ENCODE assay signal across 17 mouse cellular contexts in the genomic region with DNA sequence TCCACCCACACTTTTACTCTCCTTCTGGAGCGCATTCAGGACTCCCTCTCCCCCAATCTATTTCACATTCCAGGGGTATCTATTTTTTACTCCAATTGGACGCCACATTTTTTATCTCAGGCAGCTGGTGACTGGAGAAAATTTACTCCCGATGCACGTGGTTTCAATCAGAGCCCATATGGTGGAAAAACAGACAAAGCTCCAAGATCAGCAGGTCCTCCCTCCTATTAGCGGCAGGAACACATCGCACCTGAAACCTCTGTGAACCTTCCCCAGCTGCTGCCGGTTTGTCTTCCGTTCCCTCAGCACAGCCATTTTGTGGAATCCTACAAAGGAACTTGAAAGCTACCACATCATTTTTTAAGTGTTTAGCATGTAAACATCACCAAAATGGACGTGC.
DNase-seq lines count a peak whose midpoint lies in the region; ATAC-seq and TF ChIP-seq lines count a peak whose summit lies in the region.
"Had no signal": no experiment of that assay in that cellular context is flagged by ENCODE, and none has a peak within 500 bp of the region (broad histone marks: within the 10 kb centered on the region; RNA-seq: fewer than 3 reads in every experiment).

No protein-coding gene starts in this region.

- no peaks in the 10 kb centered on the region for H3K36me3 ChIP-seq in hindbrain, embryonic 13.5 days
- H3K36me3 ChIP-seq in hindbrain, embryonic 10.5 days, result no peaks in the 10 kb centered on the region
- H3K36me3 ChIP-seq in limb, embryonic 14.5 days (ENCODE audit: control insufficient read depth, insufficient read depth, low read length), result no peaks in the 10 kb centered on the region
- H3K36me3 ChIP-seq in heart, embryonic 12.5 days, result no peaks in the 10 kb centered on the region
- H3K36me3 ChIP-seq: midbrain, embryonic 12.5 days had no signal

- H3K27ac ChIP-seq in hindbrain, embryonic 13.5 days, result peak overlapping the region; percentile 62
- H3K27ac ChIP-seq in hindbrain, embryonic 10.5 days, result no peak overlapping the region
- no peak overlapping the region for H3K27ac ChIP-seq in limb, embryonic 14.5 days (replicated peaks; ENCODE audit: low read depth, low read length)
- H3K27ac ChIP-seq in heart, embryonic 12.5 days (ENCODE audit: poor library complexity, severe bottlenecking), result no peak overlapping the region
- H3K27ac ChIP-seq: midbrain, embryonic 12.5 days had no signal

- WGBS in hindbrain, embryonic 13.5 days, result 50% methylated on average over 9 of the region's 9 CpGs
- 77% methylated on average over 9 of the region's 9 CpGs for WGBS in hindbrain, embryonic 10.5 days
- 29% methylated on average over 9 of the region's 9 CpGs for WGBS in limb, embryonic 14.5 days
- 52% methylated on average over 9 of the region's 9 CpGs for WGBS in heart, embryonic 12.5 days

- no peak overlapping the region for H3K9ac ChIP-seq in hindbrain, embryonic 13.5 days
- no peak overlapping the region for H3K9ac ChIP-seq in limb, embryonic 14.5 days (ENCODE audit: low read depth, low read length, severe bottlenecking)
- H3K9ac ChIP-seq in heart, embryonic 12.5 days, result no peak overlapping the region
- H3K9ac ChIP-seq: midbrain, embryonic 12.5 days had no signal

- intact Hi-C loops in heart, postnatal 14 days (cut with DNase I), result no loop called here

- peaks cover 10% of the 10 kb centered on the region for H3K4me1 ChIP-seq in hindbrain, embryonic 13.5 days (replicated peaks)
- H3K4me1 ChIP-seq in hindbrain, embryonic 10.5 days (replicated peaks), result peaks cover 8% of the 10 kb centered on the region; the same call in 1 of the 2 replicates
- H3K4me1 ChIP-seq in limb, embryonic 14.5 days (ENCODE audit: control insufficient read depth, insufficient read depth, low read length), result peaks cover 3% of the 10 kb centered on the region; the same call in 1 of the 2 replicates
- no peaks in the 10 kb centered on the region for H3K4me1 ChIP-seq in heart, embryonic 12.5 days (replicated peaks)

- DNase-seq in hindbrain, embryonic 10.5 days (ENCODE audit: low spot score), result no peak
- DNase-seq in embryo, embryonic 11.5 days (ENCODE audit: low read depth, low spot score), result peak; percentile 22
- DNase-seq in forelimb bud, embryonic 11.5 days (ENCODE audit: low read depth, low spot score), result peak; percentile 53
- DNase-seq in limb, embryonic 14.5 days (ENCODE audit: low spot score), result peak; percentile 25
- DNase-seq in cerebellum, adult 11-12 months, result no peak
- no peak for DNase-seq in heart, postnatal 14 days
- DNase-seq: adrenal gland, adult 2 months; gastrocnemius, postnatal 10 days; heart, postnatal 36 days; kidney, adult 2 months; kidney, postnatal 4 days; right cerebral cortex, postnatal 25 days; thymus, adult 18-20 months had no signal

- H3K9me3 ChIP-seq in hindbrain, embryonic 13.5 days, result no peaks in the 10 kb centered on the region
- no peaks in the 10 kb centered on the region for H3K9me3 ChIP-seq in hindbrain, embryonic 10.5 days
- H3K9me3 ChIP-seq in limb, embryonic 14.5 days (ENCODE audit: control insufficient read depth, low read length), result no peaks in the 10 kb centered on the region
- no peaks in the 10 kb centered on the region for H3K9me3 ChIP-seq in heart, embryonic 12.5 days (replicated peaks)
- H3K9me3 ChIP-seq: midbrain, embryonic 12.5 days had no signal

- H3K4me3 ChIP-seq in hindbrain, embryonic 13.5 days, result no peak overlapping the region
- H3K4me3 ChIP-seq in hindbrain, embryonic 10.5 days, result no peak overlapping the region
- H3K4me3 ChIP-seq in limb, embryonic 14.5 days (replicated peaks; ENCODE audit: low read length), result no peak overlapping the region
- H3K4me3 ChIP-seq in heart, embryonic 12.5 days, result no peak overlapping the region
- H3K4me3 ChIP-seq: midbrain, embryonic 12.5 days had no signal

- no peak; the same call in 1 of the 2 replicates for ATAC-seq in hindbrain, embryonic 13.5 days (ENCODE audit: low FRiP score)
- ATAC-seq in limb, embryonic 14.5 days (ENCODE audit: low FRiP score, low read depth), result no peak
- ATAC-seq in heart, embryonic 12.5 days (ENCODE audit: insufficient number of reproducible peaks, low FRiP score), result no peak
- ATAC-seq: lung, postnatal 0 days had no signal

- H3K4me2 ChIP-seq in hindbrain, embryonic 13.5 days, result no peak overlapping the region
- no peak overlapping the region for H3K4me2 ChIP-seq in limb, embryonic 14.5 days (replicated peaks; ENCODE audit: low read depth, low read length, severe bottlenecking)
- H3K4me2 ChIP-seq in heart, embryonic 12.5 days, result no peak overlapping the region
- H3K4me2 ChIP-seq: midbrain, embryonic 12.5 days had no signal

- no peak for TF ChIP-seq POLR2A in limb, embryonic 14.5 days (IDR thresholded peaks at IDR 0.05; ENCODE audit: borderline replicate concordance, extremely low read depth, insufficient read depth, insufficient read length)

- H3K27me3 ChIP-seq in hindbrain, embryonic 13.5 days, result no peaks in the 10 kb centered on the region
- H3K27me3 ChIP-seq in hindbrain, embryonic 10.5 days (ENCODE audit: insufficient read depth, poor library complexity, severe bottlenecking), result no peaks in the 10 kb centered on the region
- H3K27me3 ChIP-seq in limb, embryonic 14.5 days (ENCODE audit: control insufficient read depth, insufficient read depth, low read length), result no peaks in the 10 kb centered on the region
- no peaks in the 10 kb centered on the region for H3K27me3 ChIP-seq in heart, embryonic 12.5 days (replicated peaks)
- H3K27me3 ChIP-seq: midbrain, embryonic 12.5 days had no signal

Comparison
In these comparisons a context has a peak if more than half of its experiments do, and no peak if none do; other contexts are left out.
1. DNase-seq: peak in embryo, embryonic 11.5 days (single experiment), forelimb bud, embryonic 11.5 days (single experiment) and limb, embryonic 14.5 days (single experiment); none in hindbrain, embryonic 10.5 days (single experiment), cerebellum, adult 11-12 months (single experiment) and heart, postnatal 14 days (0 of 2).